Mouse (Mus musculus) midbrain, postnatal 0 days (tissue): ENCODE measurements around the gene Dlgap4. TPM values are rescaled to one million over a fixed set of nuclear protein-coding genes. Genes with fewer than 3 reads are reported as not detected.
A peak's percentile ranks its signal among the peaks of the same experiment; 100 is the strongest.

Experiments
- ATAC-seq: fragments of 200-750 bp; cut with Nextera tagmentation; 2 replicates; pipeline ENCODE4 v1.8.0; 2017; ENCODE audit warnings: moderate number of reproducible peaks, mild to moderate bottlenecking, moderate TSS enrichment, moderate library complexity; ENCODE audit not compliant: low FRiP score
- DNase-seq: peaks from one replicate; pipeline ENCODE4 v3.0.0-alpha.2; 2015; ENCODE audit warnings: low spot score
- H3K27ac ChIP-seq: fragments of 300-500 bp; sonication (generic); 2 replicates; pipeline ENCODE4 v1.5.1; 2014; ENCODE audit warnings: low read depth, mild to moderate bottlenecking, low read length, mixed read lengths
- H3K27me3 ChIP-seq: fragments of 300-500 bp; sonication (generic); 2 replicates; pipeline ENCODE4 v1.6.1; 2014; ENCODE audit warnings: low read length, control low read depth, mixed read lengths; ENCODE audit not compliant: insufficient read depth
- H3K36me3 ChIP-seq: fragments of 300-500 bp; sonication (generic); 2 replicates; pipeline ENCODE4 v1.6.1; 2014; ENCODE audit warnings: low read length, control low read depth, mixed read lengths; ENCODE audit not compliant: insufficient read depth
- H3K4me1 ChIP-seq: fragments of 300-500 bp; sonication (generic); 2 replicates; pipeline ENCODE4 v1.6.1; 2014; ENCODE audit warnings: mild to moderate bottlenecking, control low read depth, antibody characterized with exemption, low read length, mixed read lengths; ENCODE audit not compliant: insufficient read depth
- H3K4me2 ChIP-seq: fragments of 300-500 bp; sonication (generic); 2 replicates; pipeline ENCODE4 v1.6.1; 2014; ENCODE audit warnings: low read depth, mild to moderate bottlenecking, low read length, mixed read lengths; ENCODE audit not compliant: poor library complexity, severe bottlenecking
- H3K4me3 ChIP-seq: fragments of 300-500 bp; sonication (generic); 2 replicates; pipeline ENCODE4 v1.5.1; 2014; ENCODE audit warnings: low read depth, mild to moderate bottlenecking, low read length, moderate library complexity
- H3K9ac ChIP-seq: fragments of 300-500 bp; sonication (generic); replicated peaks from 2 replicates; pipeline ENCODE4 v1.6.1; 2014; ENCODE audit warnings: mild to moderate bottlenecking, low read length, moderate library complexity, mixed read lengths; ENCODE audit not compliant: poor library complexity, severe bottlenecking
- H3K9me3 ChIP-seq: fragments of 300-500 bp; sonication (generic); 2 replicates; pipeline ENCODE4 v1.6.1; 2016; ENCODE audit warnings: low read length, control low read depth
- CTCF ChIP-seq: IDR thresholded peaks from 2 replicates; pipeline ENCODE4 v1.5.1; 2016; ENCODE audit warnings: antibody characterized with exemption, mild to moderate bottlenecking
- WGBS: fragments of 180-500 bp; shearing (Covaris S2); extraction: QIAGEN DNeasy Blood & Tissue Kit; methylation state at CpG from one replicate; pipeline ENCODE4 v1.1.7; 2014; 5-methylcytosine and 5-hydroxymethylcytosine counted together
- polyA plus RNA-seq: library from polyadenylated mRNA; unstranded; fragments of >200 nt; fragmentation: Nextera tagmentation; extraction: Ambion mirVana; gene quantifications from 2 replicates; pipeline ENCODE4 v1.2.1, GENCODE M21; 2015
- total RNA-seq: library from RNA; depleted of rRNA; stranded (reverse); fragments of >200 nt; gene quantifications from 2 replicates; pipeline ENCODE4 v1.2.3, GENCODE M21; 2014; rRNA removed

The Dlgap4 gene
- total RNA-seq (188 and 246 TPM in 2 replicates), polyA plus RNA-seq (224 and 240 TPM in 2 replicates)

DNA sequence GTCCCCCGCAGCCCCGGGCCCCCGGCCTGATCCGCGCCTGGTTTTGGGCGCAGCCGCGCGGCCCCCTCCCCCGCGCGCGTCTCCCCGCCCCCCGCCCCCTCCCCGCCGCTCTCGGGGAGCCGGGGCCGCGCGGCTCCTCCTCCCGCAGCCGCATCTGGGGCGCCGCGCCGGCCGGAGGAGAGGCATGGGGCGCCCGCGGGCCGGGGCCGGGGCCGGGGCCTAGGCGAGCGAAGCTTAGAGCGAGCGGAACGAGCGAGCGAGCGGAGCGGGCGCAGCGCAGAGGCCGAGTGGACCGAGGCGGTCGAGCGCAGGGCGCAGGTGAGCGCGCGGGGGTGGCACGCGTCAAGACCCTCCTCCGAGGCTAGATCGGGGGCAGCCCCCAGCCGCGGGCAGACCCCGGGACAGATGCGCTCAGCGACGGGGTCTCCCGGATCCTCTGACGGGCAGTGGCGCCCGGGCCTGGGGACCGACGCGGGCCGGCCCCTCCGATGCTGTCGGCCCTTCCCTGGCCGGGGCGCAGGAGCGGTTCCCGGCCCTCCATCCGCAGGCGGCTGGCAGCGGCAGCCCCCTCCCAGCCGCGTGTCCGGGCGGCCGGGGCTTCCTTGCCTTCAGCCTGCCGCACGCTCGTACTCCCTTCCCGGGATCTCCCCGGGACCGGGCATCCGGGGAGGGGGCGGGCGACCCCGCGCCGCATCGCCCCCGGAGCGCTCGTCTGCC is at the start of gene Dlgap4:
Gene Dlgap4 (plus strand): TSS at position 165 of the 717 bp plus-strand sequence.
- no peak for TF ChIP-seq CTCF
- Histone ChIP-seq H3K4me3 (peak within 1 kb of the TSS; percentile 92), H3K4me2 (peak within 1 kb of the TSS; percentile 73), H3K27ac (peak within 1 kb of the TSS; percentile 69), H3K27me3 (no peaks in the 10 kb centered on the region), H3K9ac (peak within 1 kb of the TSS; percentile 90), H3K36me3 (no peaks in the 10 kb centered on the region), H3K4me1 (peaks cover 17% of the 10 kb centered on the region), H3K9me3 (no peaks in the 10 kb centered on the region)
- ATAC-seq (peak; percentile 57), DNase-seq (peak; percentile 63)
- WGBS, result under 1% methylated on average over 39 of the region's 103 CpGs

DNA sequence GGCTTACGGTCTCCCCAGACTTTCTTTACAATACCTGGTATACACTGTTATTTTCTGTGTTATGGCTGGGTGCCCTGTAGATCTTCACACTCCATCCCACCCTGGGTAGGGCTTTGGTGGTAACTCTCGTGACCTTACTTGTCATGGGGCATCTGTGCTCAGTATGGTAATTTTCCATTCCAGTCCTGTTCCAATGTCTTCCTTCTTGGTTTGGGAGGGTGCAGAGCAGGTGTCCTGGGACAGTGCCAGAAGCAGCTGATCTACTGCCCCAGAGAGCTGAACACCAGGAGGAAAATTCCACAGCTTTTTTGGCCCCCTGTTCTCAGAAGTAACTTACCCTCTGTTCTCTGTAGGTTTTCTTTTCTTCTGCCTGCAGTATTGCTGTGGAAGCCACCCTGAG is 47.0 kb upstream of the Dlgap4 start:
- no peak for TF ChIP-seq CTCF
- Histone ChIP-seq H3K4me2 (no peak overlapping the region), H3K36me3 (peaks cover 23% of the 10 kb centered on the region), H3K9me3 (no peaks in the 10 kb centered on the region), H3K4me1 (no peaks in the 10 kb centered on the region), H3K27me3 (no peaks in the 10 kb centered on the region), H3K9ac (no peak overlapping the region), H3K4me3 (no peak overlapping the region), H3K27ac (no peak overlapping the region)
- no peak for ATAC-seq
- 76% methylated on average over 2 of the region's 2 CpGs for WGBS
- DNase-seq, result no peak

DNA sequence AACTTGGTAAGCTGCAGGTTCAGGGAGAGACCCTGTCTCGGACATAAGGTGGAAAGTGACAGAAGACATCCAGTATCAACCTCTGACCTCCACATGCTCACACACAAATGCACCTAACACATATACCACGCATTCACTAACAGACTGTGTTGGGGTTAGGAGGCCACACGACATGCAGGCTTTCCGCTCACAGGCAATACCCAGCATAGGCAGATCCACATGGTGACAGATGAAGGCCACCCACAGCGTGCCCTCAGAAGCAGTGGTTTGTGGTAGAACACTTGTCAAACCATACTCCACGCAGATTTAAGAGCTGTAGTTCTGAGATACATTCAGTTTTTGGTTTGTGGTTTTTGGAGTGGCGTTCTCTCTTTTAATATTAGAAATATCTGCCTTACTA is 44.9 kb upstream of the Dlgap4 start:
- peaks cover 21% of the 10 kb centered on the region for H3K36me3 ChIP-seq
- H3K4me2 ChIP-seq, result no peak overlapping the region
- H3K9me3 ChIP-seq, result no peaks in the 10 kb centered on the region
- H3K4me3 ChIP-seq, result no peak overlapping the region
- no peak for DNase-seq
- no peak overlapping the region for H3K9ac ChIP-seq
- 90% methylated on average over 7 of the region's 7 CpGs for WGBS
- TF ChIP-seq CTCF, result no peak
- no peak overlapping the region for H3K27ac ChIP-seq
- no peak for ATAC-seq
- H3K4me1 ChIP-seq, result no peaks in the 10 kb centered on the region
- no peaks in the 10 kb centered on the region for H3K27me3 ChIP-seq

- no peak for TF ChIP-seq CTCF
- Histone ChIP-seq H3K4me1 (no peaks in the 10 kb centered on the region), H3K9me3 (no peaks in the 10 kb centered on the region), H3K4me2 (no peak overlapping the region), H3K9ac (no peak overlapping the region), H3K27ac (no peak overlapping the region), H3K36me3 (peaks cover 21% of the 10 kb centered on the region), H3K4me3 (no peak overlapping the region), H3K27me3 (no peaks in the 10 kb centered on the region)
- WGBS, result 92% methylated on average over 3 of the region's 3 CpGs
- ATAC-seq (no peak), DNase-seq (no peak)
Observed at GRCm38 (mm10) chr2:156569261-156569660, 44.2 kb upstream of the Dlgap4 start.

- no peak for TF ChIP-seq CTCF
- Histone ChIP-seq H3K4me1 (no peaks in the 10 kb centered on the region), H3K27me3 (no peaks in the 10 kb centered on the region), H3K27ac (no peak overlapping the region), H3K4me2 (no peak overlapping the region), H3K36me3 (peaks cover 19% of the 10 kb centered on the region), H3K9me3 (no peaks in the 10 kb centered on the region), H3K4me3 (no peak overlapping the region), H3K9ac (no peak overlapping the region)
- ATAC-seq, result no peak
- 84% methylated on average over 6 of the region's 6 CpGs for WGBS
- no peak for DNase-seq
Observed at GRCm38 (mm10) chr2:156571521-156571920, 42.0 kb upstream of the Dlgap4 start.

DNA sequence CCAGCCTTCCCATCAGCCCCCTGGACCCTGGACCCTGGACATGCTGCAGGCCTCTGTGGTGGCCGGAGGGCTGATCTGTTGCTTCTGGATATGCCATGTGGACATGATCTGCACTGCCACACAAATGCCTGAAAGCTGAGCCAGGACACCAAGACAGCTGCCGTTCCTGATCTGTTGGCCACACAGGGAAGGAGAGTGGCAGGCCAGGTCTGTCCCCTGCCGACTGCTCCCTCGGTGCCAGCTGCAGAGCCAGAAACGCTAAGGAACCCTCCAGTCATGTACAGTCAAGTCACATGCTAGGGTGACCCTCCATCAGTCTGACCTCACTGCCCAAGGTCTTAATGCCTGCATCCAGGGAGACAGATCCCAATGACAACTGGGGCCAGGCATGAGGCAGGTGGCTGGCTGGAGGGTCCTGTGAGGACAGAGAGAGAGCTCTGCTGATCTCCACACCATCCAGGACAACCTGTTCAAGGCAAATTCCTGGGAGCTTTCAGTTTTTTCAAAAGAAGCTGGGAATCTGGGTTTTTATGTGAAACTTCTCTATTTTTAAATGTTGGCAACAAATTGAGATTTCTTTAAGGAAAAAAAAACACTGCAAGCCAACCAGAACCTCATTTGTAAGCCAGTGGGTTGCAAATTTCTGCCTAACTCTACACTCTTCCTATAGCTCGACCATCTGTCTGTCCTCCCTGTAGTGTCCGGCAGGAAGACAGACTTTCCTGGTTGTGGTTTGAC is 36.5 kb upstream of the Dlgap4 start:
- TF ChIP-seq CTCF, result no peak
- no peak overlapping the region for H3K4me3 ChIP-seq
- no peaks in the 10 kb centered on the region for H3K36me3 ChIP-seq
- H3K27me3 ChIP-seq, result no peaks in the 10 kb centered on the region
- H3K4me2 ChIP-seq, result no peak overlapping the region
- no peak overlapping the region for H3K27ac ChIP-seq
- no peaks in the 10 kb centered on the region for H3K9me3 ChIP-seq
- H3K4me1 ChIP-seq, result no peaks in the 10 kb centered on the region
- DNase-seq (no peak), ATAC-seq (no peak)
- no peak overlapping the region for H3K9ac ChIP-seq
- 85% methylated on average over 7 of the region's 7 CpGs for WGBS
